8 mouse cellular contexts compared by ENCODE assay signal in genomic region chr19:60467588-60468007, GRCm38 (mm10). TPM values are rescaled to one million over a fixed set of nuclear protein-coding genes. Genes with fewer than 3 reads are reported as not detected.
DNase-seq lines count a peak whose midpoint lies in the region; ATAC-seq and TF ChIP-seq lines count a peak whose summit lies in the region.

No protein-coding gene starts in this region.

- no peaks in the 10 kb centered on the region for H3K36me3 ChIP-seq in heart, embryonic 11.5 days (ENCODE audit: control insufficient read depth, insufficient read depth, low read length)
- H3K36me3 ChIP-seq in hindbrain, embryonic 16.5 days (ENCODE audit: control insufficient read depth, insufficient read depth, low read length): no peaks in the 10 kb centered on the region
- no peaks in the 10 kb centered on the region for H3K36me3 ChIP-seq in midbrain, embryonic 13.5 days

- DNase-seq in heart, adult 18-20 months: no peak
- no peak for DNase-seq in frontal cortex, adult 2 months (ENCODE audit: extremely low spot score in 1 of 2, low spot score in 1 of 2)
- DNase-seq in layer of hippocampus, adult 11-12 months (ENCODE audit: low spot score): no peak
- DNase-seq in layer of hippocampus, adult 9-10 months (ENCODE audit: low spot score): no peak

- peak overlapping the region; percentile 64 for H3K4me2 ChIP-seq in heart, embryonic 11.5 days
- H3K4me2 ChIP-seq in hindbrain, embryonic 16.5 days (ENCODE audit: low read length): peak overlapping the region; percentile 64
- H3K4me2 ChIP-seq in midbrain, embryonic 13.5 days (replicated peaks): peak overlapping the region; percentile 66

- H3K9ac ChIP-seq in heart, embryonic 11.5 days (ENCODE audit: low read depth, low read length): no peak overlapping the region
- peak overlapping the region; percentile 41; the same call in 1 of the 2 replicates for H3K9ac ChIP-seq in hindbrain, embryonic 16.5 days (ENCODE audit: low read depth, low read length)
- peak overlapping the region; percentile 49; the same call in 1 of the 2 replicates for H3K9ac ChIP-seq in midbrain, embryonic 13.5 days (replicated peaks)

- peaks cover 33% of the 10 kb centered on the region for H3K27me3 ChIP-seq in heart, embryonic 11.5 days (ENCODE audit: control insufficient read depth, insufficient read depth, low read length)
- peaks cover 17% of the 10 kb centered on the region for H3K27me3 ChIP-seq in hindbrain, embryonic 16.5 days (replicated peaks; ENCODE audit: control insufficient read depth, insufficient read depth, low read length)
- peaks cover 66% of the 10 kb centered on the region for H3K27me3 ChIP-seq in midbrain, embryonic 13.5 days

- WGBS in heart, embryonic 11.5 days (ENCODE audit: insufficient replicate concordance): 17% methylated on average over 31 of the region's 31 CpGs
- 15% methylated on average over 31 of the region's 31 CpGs for WGBS in hindbrain, embryonic 16.5 days
- WGBS in midbrain, embryonic 13.5 days: 12% methylated on average over 31 of the region's 31 CpGs

- no peaks in the 10 kb centered on the region for H3K9me3 ChIP-seq in heart, embryonic 11.5 days (replicated peaks; ENCODE audit: control insufficient read depth, low read length)
- H3K9me3 ChIP-seq in hindbrain, embryonic 16.5 days (ENCODE audit: control insufficient read depth, low read length): no peaks in the 10 kb centered on the region
- no peaks in the 10 kb centered on the region for H3K9me3 ChIP-seq in midbrain, embryonic 13.5 days

- H3K4me3 ChIP-seq in heart, embryonic 11.5 days (ENCODE audit: low read depth, low read length): peak overlapping the region; percentile 37
- H3K4me3 ChIP-seq in bone marrow macrophage, adult 2 months (ENCODE audit: insufficient read depth, low read length): peak overlapping the region; percentile 43
- H3K4me3 ChIP-seq in hindbrain, embryonic 16.5 days (ENCODE audit: low read length): peak overlapping the region; percentile 33
- H3K4me3 ChIP-seq in midbrain, embryonic 13.5 days (replicated peaks): peak overlapping the region; percentile 41

- ATAC-seq in heart, embryonic 11.5 days (replicated peaks; ENCODE audit: insufficient number of reproducible peaks, low FRiP score, low TSS enrichment): no peak
- peak; percentile 9; the same call in 1 of the 2 replicates for ATAC-seq in hindbrain, embryonic 16.5 days
- ATAC-seq in midbrain, embryonic 13.5 days: peak; percentile 53

- no peak for TF ChIP-seq POLR2A in bone marrow macrophage, adult 2 months (IDR thresholded peaks at IDR 0.05; ENCODE audit: borderline replicate concordance, low read depth, low read length)

- no peak overlapping the region for H3K27ac ChIP-seq in heart, embryonic 11.5 days (ENCODE audit: low read depth, low read length)
- H3K27ac ChIP-seq in bone marrow macrophage, adult 2 months (ENCODE audit: insufficient read depth, low read depth, low read length): no peak overlapping the region
- H3K27ac ChIP-seq in hindbrain, embryonic 16.5 days (ENCODE audit: low read depth, low read length): no peak overlapping the region
- no peak overlapping the region for H3K27ac ChIP-seq in midbrain, embryonic 13.5 days

- H3K4me1 ChIP-seq in heart, embryonic 11.5 days (ENCODE audit: control insufficient read depth, insufficient read depth, low read length): peaks cover 5% of the 10 kb centered on the region; the same call in 1 of the 2 replicates
- peaks cover 14% of the 10 kb centered on the region for H3K4me1 ChIP-seq in bone marrow macrophage, adult 2 months (ENCODE audit: control insufficient read depth, insufficient read depth, low read length)
- H3K4me1 ChIP-seq in hindbrain, embryonic 16.5 days (ENCODE audit: control insufficient read depth, insufficient read depth, low read depth, low read length): peaks cover 27% of the 10 kb centered on the region
- H3K4me1 ChIP-seq in midbrain, embryonic 13.5 days (replicated peaks): peaks cover 40% of the 10 kb centered on the region

- no peak for TF ChIP-seq CTCF in bone marrow macrophage, adult 2 months (IDR thresholded peaks at IDR 0.05; ENCODE audit: low read depth, low read length)

RNA-seq across cellular contexts. Expression of gene Prlhr, which starts 0.5 kb away (rescaled TPM):
- polyA plus RNA-seq in heart, embryonic 11.5 days (2014; fragmentation: Nextera tagmentation; extraction: Ambion mirVana): not detected in 2 replicates
- not detected for total RNA-seq in heart, adult 18-20 months (2021)
- not detected in 2 replicates for polyA plus RNA-seq in bone marrow macrophage, adult 2 months (2012; ENCODE audit: insufficient read depth, insufficient read length, missing spikeins)
- 0.35 and 0.45 TPM in 2 replicates for polyA plus RNA-seq in hindbrain, embryonic 16.5 days (2015; fragmentation: Nextera tagmentation; extraction: Ambion mirVana)
- polyA plus RNA-seq in midbrain, embryonic 13.5 days (2015; fragmentation: Nextera tagmentation; extraction: Ambion mirVana): 0.09 TPM in 1 of 2 replicates, not detected in the other
- polyA plus RNA-seq in frontal cortex, adult 2 months (2012; rRNA removed): 0.06 TPM in 1 of 2 replicates, not detected in the other
